Mouse (Mus musculus): ENCODE measurements around the gene Gpr137c.

The Gpr137c gene

DNA sequence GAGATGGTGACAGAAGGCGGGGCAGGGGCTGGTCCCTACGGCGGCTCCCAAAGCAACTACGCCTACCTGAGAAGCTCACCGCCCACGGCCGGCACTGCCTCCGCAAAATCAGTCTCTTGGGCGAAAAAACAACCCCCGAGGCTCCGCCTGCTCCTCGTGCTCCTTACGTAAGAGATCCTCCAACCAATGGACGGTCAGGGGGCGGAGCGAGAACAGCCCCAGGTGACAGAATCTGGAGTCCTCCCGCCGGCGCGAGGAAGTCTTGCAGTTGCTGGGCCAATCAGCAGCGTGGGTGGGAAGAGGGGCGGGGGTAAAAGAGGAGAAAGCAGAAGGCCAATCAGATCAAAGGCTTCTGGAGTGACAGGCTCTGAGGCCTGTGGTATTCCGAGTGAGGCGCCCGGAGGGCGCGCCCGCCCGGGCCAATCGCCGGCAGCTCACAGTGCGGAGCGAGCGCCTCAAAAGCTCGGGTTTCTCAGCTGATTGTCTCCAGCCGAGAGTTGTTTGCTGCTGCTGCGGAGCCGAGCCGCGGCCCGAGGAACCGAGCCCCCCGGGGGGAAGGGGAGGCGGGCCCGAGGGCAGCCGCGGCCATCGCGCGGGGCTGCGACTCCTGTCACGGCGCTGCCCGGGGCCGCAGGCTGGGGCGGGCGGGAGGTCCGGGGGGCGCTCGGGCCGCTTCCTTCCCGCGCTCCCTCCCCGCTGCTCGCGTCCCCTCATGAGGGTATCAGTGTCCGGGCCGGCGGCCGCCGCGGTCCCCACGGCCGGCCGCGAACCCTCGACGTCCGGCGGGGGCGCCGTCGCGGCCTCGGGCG, at the start of gene Gpr137c:
Gene Gpr137c, plus strand, starts transcription at position 437 of the 809 bp plus-strand sequence.
- peak; percentile 99 to 100 for DNase-seq (ENCODE audit: low spot score in 2 of 2)

DNA sequence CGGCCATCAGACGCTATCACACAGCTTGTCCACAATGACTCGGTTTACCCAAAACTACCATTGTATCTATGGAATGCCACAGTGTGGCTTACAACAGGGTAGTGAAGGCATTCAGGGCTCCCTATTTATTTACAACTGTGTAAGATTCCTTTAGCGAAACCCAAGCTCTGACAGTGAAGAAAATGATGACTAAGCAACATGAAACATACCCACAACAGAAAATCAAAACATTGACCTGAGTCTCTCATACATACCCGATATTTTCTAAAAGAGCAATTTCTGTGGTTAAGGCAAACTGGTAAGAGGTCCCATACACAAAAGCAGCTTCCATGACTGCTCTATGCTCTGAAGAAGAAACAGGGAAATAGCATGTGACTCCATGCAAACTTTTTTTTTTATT, 47.3 kb upstream of the Gpr137c start:
- DNase-seq (ENCODE audit: low spot score in 2 of 2): no peak

DNA sequence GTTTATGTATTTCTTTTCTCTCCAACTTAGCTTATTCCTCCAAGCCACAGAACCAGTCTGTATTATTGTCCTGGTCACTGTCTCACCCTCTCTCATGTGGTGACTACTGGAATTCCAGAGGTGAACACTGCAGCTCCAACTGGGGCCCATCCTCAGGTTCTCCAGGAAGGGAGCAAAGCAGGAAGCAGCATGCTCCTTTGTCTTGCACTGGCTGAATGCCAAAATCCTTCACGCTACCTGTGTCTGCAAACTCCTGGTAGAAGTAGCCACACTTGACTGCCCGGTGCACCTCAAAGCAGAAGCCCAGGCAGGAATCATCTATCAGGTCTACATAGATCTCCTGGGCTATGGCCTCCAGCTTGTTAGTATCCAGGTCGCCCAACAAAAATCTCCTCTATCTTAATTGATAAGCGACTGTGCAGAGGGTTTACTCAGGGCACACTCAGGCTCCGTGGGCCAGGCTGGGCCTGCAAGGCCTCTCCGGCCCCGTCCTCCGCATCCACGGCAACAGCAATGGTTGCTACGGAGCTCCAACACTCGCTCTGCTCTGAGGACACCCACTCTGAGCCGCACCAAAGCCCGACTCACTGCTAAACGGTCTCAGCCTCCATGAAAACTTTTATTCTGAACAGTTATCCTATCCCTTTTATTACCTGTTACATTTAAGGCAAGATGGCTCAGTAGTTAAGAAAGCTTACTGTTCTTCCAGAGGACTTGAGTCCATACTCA, 44.3 kb upstream of the Gpr137c start:
- no peak for DNase-seq (ENCODE audit: low spot score in 2 of 2)

DNA sequence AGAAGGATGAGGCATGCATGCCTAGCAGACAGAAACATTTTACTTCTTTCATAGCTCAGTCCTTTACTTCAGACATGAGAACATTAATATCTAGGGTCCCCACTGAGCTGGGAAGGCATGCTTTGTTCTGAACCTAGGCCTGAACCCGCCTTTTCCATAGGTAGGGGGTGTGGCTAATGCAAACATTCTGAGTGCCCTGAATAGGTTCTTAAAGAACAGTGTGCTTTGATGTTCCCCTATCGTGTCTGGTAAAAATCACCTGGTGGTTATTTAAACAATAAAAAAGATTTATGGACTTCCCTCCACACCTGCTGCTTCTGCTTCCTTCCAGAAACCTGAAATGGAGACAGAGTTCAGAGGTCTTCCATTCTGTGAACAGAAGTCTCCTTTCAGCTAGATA, 40.3 kb upstream of the Gpr137c start:
- no peak for DNase-seq (ENCODE audit: low spot score in 2 of 2)

DNA sequence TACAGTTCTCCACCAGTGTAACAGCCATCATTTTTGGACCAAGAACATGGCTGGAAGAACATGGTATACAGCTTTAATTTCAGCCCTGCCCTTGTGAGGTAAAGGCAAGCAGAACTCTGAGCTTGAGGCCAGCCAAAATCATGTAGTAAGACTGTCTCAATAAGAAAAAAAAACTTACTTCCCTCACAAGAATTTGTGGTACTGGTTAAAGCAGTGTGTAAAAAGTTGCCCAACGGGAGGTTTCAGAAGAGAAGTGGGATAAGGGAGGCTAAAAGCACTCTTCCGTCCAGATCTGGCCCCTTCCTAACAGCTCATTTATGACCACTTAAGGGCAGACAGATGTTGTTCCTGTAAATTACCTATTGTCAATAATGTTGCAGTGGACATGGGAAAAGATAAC, 39.9 kb upstream of the Gpr137c start:
- DNase-seq (ENCODE audit: low spot score in 2 of 2): peak in 1 of 2 experiments; percentile 15

DNA sequence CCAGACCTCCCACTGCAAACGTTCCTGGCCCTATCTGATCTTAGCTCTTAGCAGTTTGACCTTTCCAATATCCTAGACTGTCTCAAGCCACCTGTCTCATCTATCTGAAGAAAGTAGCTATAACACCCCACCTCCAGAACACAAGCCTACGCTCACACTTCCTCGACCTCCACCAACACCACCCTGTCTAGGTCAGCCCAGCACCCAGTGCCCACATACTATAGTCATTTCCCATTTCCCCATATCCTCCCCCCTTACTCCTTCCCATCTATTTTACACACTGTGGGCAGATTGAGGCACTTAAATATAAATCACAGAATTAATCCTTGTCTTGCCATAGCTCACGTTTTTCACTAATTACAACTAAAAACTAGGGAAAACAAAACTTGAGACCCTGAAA, 37.9 kb upstream of the Gpr137c start:
- DNase-seq (ENCODE audit: low spot score in 2 of 2): no peak

DNA sequence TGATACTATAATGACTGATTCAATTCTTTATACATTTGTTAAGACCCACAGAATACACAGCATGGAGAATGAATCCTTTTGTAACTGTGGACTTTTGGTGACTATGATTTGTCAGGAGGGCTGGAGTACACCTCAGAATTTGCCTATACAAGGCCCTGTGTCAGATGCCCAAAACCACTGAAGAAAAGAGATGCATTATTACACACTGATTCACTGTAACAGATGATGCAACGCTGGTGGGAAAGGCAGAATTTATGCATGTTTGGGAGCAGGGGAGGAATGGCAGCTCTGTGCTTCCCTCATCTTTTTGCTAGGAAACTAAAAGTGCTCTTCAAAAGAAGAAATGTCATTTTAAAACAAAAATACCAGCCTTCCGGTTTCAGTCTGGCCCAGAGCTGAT, 28.5 kb upstream of the Gpr137c start:
- no peak for DNase-seq (ENCODE audit: low spot score in 2 of 2)

DNA sequence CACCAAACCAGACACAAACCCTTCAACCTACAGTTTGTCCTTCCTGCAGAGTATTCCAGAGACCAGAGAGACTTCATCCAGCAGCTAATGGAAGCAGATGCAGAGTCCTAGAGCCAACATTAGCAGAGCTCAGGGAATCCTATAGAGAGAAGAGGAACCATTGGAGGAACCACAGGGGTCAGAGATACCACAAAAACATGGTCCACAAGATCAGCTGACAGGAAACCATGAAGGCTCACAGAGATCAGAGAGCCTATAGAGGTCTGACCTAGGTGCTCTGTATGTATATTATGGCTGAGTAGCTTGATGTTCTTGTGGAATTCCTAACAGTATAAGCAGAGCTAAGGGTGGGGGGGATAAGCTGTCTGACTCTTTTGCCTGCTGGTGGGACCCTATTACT, 18.9 kb upstream of the Gpr137c start:
- no peak for DNase-seq (ENCODE audit: low spot score in 2 of 2)

DNA sequence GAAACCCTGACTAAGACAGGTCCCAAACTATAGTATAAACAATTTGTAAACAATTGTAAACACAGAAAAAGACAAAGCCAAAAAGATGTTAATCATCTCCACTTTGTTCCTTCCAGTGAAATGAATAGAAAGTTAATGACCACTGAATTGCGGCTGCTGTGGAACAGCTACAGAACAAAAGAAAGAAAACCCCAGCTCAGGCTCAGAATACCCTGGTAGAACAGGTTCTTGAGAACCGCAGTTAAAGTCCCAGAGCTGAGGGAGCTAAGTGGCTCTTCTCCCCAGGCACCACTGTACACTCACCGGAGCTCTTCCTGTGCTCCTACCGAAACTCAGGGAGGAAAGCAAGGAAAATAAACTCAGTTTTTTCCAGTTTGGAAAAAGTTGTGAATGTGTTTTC, 8.8 kb upstream of the Gpr137c start:
- DNase-seq (ENCODE audit: low spot score in 2 of 2): no peak

DNA sequence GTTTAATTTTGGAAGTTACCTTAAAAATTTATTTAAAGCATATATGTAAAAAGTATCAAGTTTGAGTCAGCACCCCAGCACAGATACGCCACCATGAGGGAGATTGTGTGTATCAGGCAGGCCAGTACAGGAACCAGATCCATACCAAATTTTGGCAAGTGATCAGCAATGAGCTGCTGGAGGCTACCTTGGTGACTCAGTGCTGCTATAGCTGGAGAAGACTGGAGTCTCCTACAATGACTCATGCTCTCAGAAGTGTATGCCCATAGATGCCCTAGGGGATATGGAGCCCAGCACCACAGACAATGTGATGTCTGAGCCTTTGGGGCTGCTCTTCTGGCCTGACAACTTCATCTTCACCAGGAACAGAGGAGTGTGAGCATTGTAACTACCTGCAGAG, 8.1 kb upstream of the Gpr137c start:
- no peak for DNase-seq (ENCODE audit: low spot score in 2 of 2)

DNA sequence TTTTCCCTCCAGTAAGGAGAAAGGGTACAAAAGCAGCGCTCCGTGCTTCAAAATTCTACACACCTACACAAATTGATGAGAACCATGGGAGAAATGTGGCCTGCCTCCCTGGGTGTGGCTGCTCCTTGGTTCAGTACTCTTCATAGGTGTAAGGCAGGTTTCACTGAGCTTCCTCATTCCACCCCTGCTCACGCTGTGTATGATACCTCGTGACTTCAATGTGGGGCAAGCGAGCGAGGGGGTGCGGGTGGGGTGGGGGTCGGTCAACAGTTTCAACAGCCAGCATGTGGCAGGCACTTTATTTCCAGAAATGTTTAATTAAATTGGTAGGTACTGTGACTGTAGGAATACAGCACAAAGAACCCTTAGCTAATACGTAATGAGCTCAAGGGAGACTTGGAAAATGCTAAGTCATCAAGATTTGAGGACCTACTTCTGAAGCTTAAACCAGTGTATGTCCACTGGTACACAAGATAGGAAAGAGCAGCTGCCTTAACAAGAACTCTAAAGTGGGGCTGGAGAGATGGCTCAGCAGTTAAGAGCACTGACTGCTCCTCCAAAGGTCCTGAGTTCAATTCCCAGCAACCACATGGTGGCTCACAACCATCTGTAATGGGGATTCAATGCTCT, 2.7 kb upstream of the Gpr137c start:
- peak; percentile 61 to 69 for DNase-seq (ENCODE audit: low spot score in 2 of 2)

DNA sequence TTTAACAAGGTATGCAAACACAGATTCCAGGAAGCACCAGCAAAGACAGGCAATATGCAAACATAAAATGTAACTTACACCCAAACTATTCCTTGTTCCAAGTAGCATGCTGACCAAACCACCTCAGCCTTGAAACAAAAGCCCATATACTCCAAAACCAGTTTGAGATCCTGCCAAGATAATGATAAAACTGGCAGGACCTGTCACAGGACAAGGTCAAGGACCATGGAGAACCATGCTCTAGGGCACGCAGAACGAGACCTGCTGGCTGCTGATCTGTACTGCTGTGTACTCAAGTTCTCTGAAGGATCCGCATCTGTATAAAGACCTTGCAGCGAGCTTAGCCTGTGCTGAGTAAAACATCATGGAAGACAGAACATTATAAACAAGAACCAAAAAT, 1.8 kb upstream of the Gpr137c start:
- DNase-seq (ENCODE audit: low spot score in 2 of 2): no peak

DNA sequence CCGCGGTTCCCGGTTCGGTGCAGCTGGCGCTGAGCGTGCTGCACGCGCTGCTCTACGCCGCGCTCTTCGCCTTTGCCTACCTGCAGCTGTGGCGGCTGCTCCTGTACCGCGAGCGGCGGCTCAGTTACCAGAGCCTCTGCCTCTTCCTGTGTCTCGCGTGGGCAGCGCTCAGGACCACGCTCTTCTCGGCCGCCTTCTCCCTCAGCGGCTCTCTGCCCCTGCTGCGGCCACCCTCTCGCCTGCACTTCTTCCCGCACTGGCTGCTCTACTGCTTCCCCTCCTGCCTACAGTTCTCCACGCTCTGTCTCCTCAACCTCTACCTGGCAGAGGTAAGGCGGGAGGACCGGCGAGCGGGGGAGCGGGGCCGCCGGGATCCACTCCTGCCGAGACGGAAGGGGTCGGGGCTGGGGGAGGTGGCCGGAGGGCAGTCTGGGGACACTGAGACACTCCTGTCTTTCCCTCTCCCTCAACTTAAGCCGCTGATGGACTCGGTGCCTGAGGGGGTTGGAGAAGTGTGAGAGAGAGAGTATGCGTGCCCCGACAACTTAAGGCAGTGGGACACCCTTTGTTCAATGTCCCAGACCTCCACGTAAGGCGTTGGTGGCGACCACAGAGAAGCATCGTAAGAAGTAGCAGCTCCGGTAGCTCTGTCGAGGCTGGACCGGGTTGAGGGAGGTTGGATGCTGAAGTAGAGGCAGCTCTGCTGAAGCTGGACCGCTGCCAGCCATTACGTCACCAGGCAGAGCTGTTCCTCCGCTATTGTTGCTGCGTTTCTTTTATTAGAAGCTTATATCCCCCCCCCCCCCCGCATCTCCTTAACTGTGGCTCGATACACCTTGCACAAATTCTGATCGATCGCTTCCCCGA, 806 bp downstream of the Gpr137c start, which contains the start of gene Txndc16:
Gene Txndc16, minus strand, starts transcription at position 239 of the 867 bp plus-strand sequence.
- peak; percentile 62 to 65 for DNase-seq (ENCODE audit: low spot score in 2 of 2)

DNA sequence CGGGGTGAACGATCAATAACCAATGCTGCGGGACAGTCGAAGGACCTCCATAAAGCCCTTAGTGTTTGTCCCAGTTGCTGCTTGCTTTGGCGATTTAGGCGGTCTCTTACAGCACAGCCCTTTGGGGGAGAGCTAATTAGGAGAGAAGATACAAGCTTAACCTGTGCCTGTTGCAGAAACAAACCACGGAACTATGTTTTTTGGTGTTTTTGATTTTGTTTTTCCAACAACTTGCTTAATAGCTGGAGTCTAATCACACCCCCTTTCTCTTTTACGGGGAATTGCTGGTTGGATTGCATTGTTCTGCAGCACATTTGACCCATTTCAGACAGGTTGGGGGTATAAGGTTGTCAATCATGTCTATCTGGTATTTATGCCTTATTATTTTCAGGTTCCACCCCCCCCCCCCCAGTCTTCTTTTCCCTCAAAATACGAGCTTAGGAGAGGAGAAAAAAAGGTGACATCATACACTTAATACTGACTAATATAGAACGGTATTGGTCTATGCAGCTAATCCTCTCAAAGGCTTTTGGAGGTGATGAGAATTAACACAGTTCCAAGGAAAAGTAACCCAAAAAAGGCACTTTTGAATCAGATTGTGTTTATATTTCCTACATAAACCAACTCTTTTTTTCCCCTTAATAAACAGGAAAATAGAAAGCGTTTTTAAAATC, 1.6 kb downstream of the Gpr137c start:
- DNase-seq (ENCODE audit: low spot score in 2 of 2): no peak

DNA sequence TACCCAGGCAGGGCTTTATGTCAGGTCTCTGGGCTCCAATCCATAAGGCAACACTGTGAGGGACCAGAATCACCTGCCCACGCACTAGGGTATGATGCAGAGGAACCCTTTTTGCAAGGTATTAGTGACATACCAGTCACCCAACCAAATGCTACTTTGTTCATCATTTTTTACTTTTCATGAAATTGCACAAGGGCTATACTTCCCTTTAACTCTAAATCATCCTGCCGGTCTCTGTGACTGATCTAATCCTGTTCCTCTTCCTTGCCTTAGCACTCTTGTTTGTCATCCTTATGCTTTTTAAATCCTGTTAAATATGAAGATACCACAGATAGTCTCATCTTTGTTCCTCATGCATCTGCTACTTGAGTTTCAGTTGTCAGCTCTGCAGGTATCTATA, 19.5 kb downstream of the Gpr137c start:
- DNase-seq (ENCODE audit: low spot score in 2 of 2): no peak

DNA sequence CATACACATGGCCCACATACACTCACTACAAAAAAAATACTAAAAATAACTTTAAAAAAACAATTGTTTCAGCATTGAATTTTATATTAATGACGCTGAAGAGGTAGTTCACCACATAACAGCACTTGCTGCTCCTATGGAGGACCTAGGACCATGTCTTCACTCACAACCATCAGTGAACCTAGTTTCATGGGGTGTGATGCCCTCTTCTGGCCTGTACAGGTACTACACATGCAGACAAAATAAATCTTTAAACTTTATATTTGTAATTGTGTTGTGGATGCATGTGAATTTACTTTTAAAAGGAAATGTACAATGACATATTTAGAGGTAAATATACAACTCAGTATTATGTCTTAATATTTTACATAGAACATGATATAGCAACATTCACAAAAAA, 22.1 kb downstream of the Gpr137c start:
- DNase-seq (ENCODE audit: low spot score in 2 of 2): no peak

DNA sequence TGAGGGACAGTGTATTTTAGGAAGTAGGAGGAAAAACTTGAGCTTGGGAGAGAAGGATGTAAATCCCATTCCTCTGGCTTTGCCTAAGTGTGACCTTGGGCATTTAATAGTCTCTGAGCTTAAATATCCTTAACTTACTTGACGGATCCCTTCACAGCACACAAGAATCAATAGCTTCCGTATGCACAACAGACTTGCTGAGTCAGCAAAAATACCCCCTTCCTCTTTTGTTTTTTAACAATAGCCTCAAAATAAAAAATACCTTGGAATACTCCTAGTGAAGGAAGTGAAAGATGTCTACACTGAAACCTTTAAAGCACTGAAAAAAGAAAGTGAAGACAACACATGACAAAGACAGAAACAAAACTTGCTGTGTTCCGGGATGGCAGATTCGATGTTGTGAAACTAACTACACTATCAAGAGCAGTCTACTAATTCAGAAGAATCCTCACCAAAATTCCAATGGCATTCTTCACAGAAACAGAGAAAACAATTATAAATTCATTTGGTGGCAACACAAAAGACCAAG, 32.1 kb downstream of the Gpr137c start:
- DNase-seq (ENCODE audit: low spot score in 2 of 2): no peak

DNA sequence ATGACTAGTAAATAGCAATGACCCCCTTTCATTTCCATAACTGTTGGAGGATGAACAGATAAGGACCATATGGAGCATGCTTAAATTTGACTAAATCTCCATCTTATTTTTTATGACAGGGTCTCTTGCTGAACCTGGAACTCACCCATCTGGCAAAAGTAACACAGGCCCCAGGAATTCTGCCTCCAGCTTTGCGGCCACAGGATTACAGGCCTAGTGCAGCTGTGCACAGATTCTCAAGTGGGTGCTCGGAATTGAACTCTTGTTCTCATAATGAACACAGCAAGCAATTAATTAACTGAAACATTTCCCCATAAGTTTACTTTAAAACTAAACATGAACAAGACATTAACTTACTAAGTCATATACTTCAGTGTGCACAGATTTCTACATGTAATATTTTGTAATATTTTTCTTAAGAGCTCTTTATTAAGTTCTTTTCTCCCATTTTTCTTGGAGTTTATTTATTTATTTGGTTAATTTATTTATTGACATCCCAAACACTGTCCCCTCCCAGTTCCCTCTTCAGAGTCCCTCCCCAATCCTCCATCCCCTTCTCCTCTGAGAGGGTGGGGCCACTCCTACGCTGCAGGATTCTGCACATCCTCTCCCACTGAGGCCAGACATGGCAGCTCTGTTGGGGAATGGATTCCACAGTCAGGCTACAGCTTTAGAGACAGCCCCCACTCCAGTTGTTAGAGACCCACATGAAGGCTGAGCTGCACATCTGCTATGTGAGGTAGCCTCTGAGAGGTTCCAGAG, 44.5 kb downstream of the Gpr137c start:
- no peak for DNase-seq (ENCODE audit: low spot score in 2 of 2)

DNA sequence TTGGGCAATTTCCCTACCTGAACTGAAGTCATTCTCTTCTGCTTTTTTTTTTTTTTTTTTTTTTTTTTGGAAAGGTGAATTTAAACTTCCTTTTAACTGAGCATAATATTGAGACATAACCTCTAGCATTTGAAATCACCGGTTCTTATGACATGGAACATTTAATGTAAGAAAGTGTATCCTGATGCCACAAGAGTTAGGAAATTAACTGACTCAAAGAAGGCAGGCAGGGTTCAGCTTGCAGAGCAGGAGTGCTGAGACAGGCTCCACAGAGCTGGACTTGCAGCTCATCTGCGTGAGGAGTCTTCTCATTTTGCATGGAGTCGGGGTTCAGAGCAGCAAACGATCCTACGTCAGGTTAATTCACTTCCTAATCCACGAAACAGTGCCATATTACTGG, 56.3 kb downstream of the Gpr137c start:
- DNase-seq (ENCODE audit: low spot score in 2 of 2): no peak

DNA sequence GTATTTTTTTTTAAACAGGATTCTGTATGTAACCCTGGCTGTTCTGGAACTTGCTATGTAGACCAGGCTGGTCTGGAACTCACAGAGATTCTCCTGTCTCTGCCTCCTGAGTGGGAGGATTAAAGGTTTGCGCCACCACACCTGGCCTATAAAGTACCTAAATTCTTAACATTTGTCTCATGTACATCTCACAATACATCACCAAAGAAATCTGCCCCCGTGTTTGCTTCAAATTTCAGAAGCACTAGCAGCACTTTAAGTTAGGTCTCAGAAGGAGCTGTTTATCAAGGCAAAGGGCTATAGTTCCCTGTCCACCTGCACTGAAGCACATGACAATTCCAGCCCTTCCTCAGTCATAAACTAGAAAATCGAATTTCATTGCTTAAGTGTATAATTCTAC, 62.5 kb downstream of the Gpr137c start:
- no peak for DNase-seq (ENCODE audit: low spot score in 2 of 2)
